Mouse (Mus musculus): ENCODE results near the gene Opn4. TPM values are rescaled to one million over a fixed set of nuclear protein-coding genes. Genes with fewer than 3 reads are reported as not detected.
A peak's percentile ranks its signal among the peaks of the same experiment; 100 is the strongest.

The Opn4 gene
- polyA plus RNA-seq, 1 experiment from 2014 or later: not detected

DNA sequence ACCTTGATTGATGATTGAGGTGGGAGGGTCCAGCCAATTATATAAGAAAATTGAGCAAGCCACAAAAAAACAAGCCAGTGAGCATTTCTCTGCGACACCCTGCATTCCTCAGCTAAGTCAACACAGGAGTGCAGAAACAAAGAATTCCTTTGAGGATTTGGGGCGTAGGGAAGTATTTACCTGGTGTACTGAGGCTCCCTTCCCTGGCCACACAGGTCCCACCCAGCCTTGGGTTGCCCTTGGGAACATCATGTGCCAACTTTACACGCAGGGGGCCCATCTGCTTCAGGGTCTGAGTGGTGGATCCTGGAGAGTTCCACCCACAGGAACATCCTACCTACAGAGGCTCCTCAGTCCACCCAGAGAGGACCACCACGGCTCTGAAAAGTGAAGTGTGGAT, 15.7 kb upstream of the Opn4 start:
- no peak overlapping the region for H3K4me2 ChIP-seq
- no peak overlapping the region for H3K27ac ChIP-seq
- peaks cover 23% of the 10 kb centered on the region for H3K27me3 ChIP-seq (replicated peaks)
- no peaks in the 10 kb centered on the region for H3K4me1 ChIP-seq
- no peak overlapping the region for H3K4me3 ChIP-seq
- H3K9ac ChIP-seq: no peak overlapping the region
- peak; percentile 31; the same call in 1 of the 2 replicates for ATAC-seq (replicated peaks)
- no peaks in the 10 kb centered on the region for H3K9me3 ChIP-seq
- WGBS: 63% methylated on average over 4 of the region's 4 CpGs
- no peaks in the 10 kb centered on the region for H3K36me3 ChIP-seq (replicated peaks)

DNA sequence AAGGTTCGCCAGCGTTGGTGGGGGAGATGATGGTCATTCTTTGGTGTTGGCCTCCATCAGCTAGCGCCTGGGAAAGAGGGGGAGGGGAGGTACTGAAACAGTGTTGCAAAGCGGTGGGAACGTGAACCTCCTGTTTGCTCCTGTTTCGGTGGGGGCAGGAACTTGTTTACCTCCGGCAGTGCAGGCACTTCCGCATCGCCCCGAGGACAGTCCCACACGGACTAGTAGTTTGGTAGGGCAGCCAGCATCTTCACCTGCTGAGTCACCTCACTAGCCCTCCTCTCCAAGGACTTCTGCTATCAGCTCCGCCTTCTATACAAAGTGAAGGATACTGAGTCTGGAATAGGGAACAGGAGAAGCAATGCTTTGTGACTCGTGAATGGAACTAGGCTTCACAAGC, 15.1 kb upstream of the Opn4 start:
- Histone ChIP-seq H3K9me3 (no peaks in the 10 kb centered on the region), H3K4me2 (peak overlapping the region; percentile 32), H3K4me3 (0 out of 2 replicates have a peak overlapping the region, but pooled peaks have one; percentile 5), H3K9ac (no peak overlapping the region), H3K4me1 (no peaks in the 10 kb centered on the region), H3K36me3 (replicated peaks) (no peaks in the 10 kb centered on the region), H3K27ac (no peak overlapping the region), H3K27me3 (replicated peaks) (peaks cover 23% of the 10 kb centered on the region)
- ATAC-seq (replicated peaks): no peak
- 3% methylated on average over 13 of the region's 13 CpGs for WGBS

DNA sequence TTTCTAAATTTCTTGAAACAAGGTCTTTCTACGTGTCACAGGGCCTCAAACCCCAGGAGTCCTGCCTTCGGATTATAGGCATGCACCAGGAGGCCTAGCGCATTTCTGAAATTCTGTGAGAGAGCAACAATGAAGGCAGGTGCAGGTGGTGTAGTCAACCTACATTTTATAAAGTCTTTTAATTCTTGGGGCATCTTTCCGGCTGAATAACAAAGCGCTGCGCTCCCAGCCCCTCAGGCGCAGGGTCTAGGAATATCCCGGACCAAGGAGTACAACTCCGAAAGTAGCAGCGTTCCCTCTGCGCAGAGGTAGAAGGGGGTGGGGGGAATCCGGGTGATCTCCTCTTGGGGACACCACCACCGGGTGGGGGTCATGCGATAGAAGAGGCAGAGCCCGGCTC, 14.6 kb upstream of the Opn4 start:
- peak overlapping the region; percentile 32 for H3K4me2 ChIP-seq
- H3K9ac ChIP-seq: no peak overlapping the region
- 0 out of 2 replicates have a peak overlapping the region, but pooled peaks have one; percentile 5 for H3K4me3 ChIP-seq
- H3K27me3 ChIP-seq (replicated peaks): peaks cover 23% of the 10 kb centered on the region
- no peak for ATAC-seq (replicated peaks)
- 9% methylated on average over 15 of the region's 15 CpGs for WGBS
- no peaks in the 10 kb centered on the region for H3K4me1 ChIP-seq
- H3K9me3 ChIP-seq: no peaks in the 10 kb centered on the region
- no peak overlapping the region for H3K27ac ChIP-seq
- no peaks in the 10 kb centered on the region for H3K36me3 ChIP-seq (replicated peaks)

DNA sequence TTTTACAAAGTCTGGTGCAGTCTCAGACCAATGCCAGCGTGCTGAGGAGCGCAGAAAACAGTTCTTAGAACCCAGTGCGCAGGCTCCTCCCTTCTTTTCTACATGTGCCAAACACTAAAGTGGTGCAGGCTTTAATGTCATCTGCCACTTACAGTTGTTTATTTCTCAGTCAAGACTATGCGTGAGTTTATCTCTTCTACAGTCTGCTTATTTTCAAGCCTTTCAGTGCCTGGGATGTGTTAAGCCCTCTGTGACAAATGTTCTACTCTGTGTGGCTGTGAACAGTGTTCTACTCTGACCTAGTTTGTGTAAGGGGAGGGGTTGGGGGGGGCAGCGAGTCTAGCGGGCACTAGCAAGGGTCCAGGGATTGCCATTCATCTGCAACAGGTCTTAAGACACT, 13.6 kb upstream of the Opn4 start:
- no peak overlapping the region for H3K9ac ChIP-seq
- 64% methylated on average over 6 of the region's 6 CpGs for WGBS
- H3K9me3 ChIP-seq: no peaks in the 10 kb centered on the region
- no peak overlapping the region for H3K4me3 ChIP-seq
- H3K27ac ChIP-seq: no peak overlapping the region
- no peaks in the 10 kb centered on the region for H3K36me3 ChIP-seq (replicated peaks)
- ATAC-seq (replicated peaks): no peak
- peaks cover 23% of the 10 kb centered on the region for H3K27me3 ChIP-seq (replicated peaks)
- H3K4me1 ChIP-seq: no peaks in the 10 kb centered on the region
- H3K4me2 ChIP-seq: no peak overlapping the region

DNA sequence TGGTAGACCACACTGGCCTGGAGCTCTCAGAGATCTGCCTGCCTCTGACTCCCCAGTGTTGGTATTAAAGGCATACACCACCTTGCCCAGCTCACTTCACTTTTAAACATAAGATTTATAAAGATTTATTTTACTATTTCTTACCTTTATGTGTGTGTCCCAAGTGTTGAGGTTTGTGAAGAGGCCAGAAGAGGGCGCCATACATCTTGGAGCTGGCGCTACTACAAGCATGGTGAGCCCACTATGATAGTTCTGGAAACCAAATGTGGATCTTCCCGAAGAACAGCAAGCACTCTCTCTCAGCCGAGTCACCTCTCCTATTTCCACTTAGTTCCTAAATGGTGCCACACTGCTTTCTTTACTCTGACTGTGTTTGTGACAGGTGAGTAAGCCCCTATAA, 12.3 kb upstream of the Opn4 start:
- 42% methylated on average over 4 of the region's 4 CpGs for WGBS
- no peak for ATAC-seq (replicated peaks)
- no peaks in the 10 kb centered on the region for H3K9me3 ChIP-seq
- H3K36me3 ChIP-seq (replicated peaks): no peaks in the 10 kb centered on the region
- H3K4me1 ChIP-seq: no peaks in the 10 kb centered on the region
- no peak overlapping the region for H3K9ac ChIP-seq
- no peak overlapping the region for H3K4me2 ChIP-seq
- H3K27ac ChIP-seq: no peak overlapping the region
- peaks cover 23% of the 10 kb centered on the region for H3K27me3 ChIP-seq (replicated peaks)
- H3K4me3 ChIP-seq: no peak overlapping the region

DNA sequence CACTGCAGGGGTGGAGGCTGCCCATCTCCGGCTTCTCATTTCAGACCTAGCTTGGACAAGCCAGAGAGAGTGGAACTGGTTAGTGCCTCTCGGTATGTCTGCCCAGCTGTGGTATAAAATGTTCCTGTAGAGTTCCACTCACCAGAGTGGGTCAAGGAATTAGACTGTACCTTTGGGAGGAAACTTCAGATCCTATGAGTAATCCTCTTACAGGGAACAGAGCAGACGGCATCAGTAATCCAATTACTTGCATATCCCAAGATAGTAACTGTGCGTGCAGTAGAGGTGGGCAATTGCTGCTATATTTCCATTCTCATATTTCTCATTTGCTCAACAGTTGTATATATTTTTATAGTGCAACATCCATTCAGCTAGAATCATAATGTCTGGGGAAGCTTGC, 11.6 kb upstream of the Opn4 start:
- H3K27ac ChIP-seq: no peak overlapping the region
- H3K4me3 ChIP-seq: no peak overlapping the region
- 74% methylated on average over 4 of the region's 4 CpGs for WGBS

DNA sequence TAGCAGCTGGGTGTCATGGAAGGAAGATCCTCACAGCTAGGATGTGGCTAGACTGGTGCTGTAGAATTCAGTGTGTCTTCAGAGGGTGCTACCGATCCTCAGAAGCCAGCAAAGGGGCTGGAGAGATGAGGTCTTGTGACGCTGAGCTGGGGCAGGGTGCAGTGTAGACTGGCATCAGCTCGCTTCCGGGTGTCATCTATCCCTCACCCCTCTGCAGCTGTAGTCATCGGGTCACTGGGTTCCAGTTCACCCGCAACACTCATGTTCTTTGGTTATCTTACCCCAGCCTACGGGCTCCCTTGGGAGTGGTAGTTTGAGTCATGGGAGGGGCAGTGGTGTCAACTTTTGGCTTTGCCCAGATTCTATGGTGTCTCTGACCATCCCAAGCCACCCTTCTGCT, 2.0 kb upstream of the Opn4 start:
- H3K27me3 ChIP-seq (replicated peaks): no peaks in the 10 kb centered on the region
- no peak overlapping the region for H3K4me2 ChIP-seq
- WGBS: 92% methylated on average over 7 of the region's 7 CpGs
- H3K27ac ChIP-seq: no peak overlapping the region
- H3K4me1 ChIP-seq: no peaks in the 10 kb centered on the region
- H3K9ac ChIP-seq: no peak overlapping the region
- ATAC-seq (replicated peaks): no peak
- no peak overlapping the region for H3K4me3 ChIP-seq
- H3K9me3 ChIP-seq: no peaks in the 10 kb centered on the region
- H3K36me3 ChIP-seq (replicated peaks): no peaks in the 10 kb centered on the region

More for the DNA sequence above, 11.6 kb upstream of the Opn4 start:
- Histone ChIP-seq H3K36me3 (replicated peaks) (no peaks in the 10 kb centered on the region), H3K4me2 (no peak overlapping the region), H3K4me1 (no peaks in the 10 kb centered on the region), H3K9me3 (no peaks in the 10 kb centered on the region), H3K27me3 (replicated peaks) (peaks cover 23% of the 10 kb centered on the region), H3K9ac (no peak overlapping the region)
- no peak for ATAC-seq (replicated peaks)

DNA sequence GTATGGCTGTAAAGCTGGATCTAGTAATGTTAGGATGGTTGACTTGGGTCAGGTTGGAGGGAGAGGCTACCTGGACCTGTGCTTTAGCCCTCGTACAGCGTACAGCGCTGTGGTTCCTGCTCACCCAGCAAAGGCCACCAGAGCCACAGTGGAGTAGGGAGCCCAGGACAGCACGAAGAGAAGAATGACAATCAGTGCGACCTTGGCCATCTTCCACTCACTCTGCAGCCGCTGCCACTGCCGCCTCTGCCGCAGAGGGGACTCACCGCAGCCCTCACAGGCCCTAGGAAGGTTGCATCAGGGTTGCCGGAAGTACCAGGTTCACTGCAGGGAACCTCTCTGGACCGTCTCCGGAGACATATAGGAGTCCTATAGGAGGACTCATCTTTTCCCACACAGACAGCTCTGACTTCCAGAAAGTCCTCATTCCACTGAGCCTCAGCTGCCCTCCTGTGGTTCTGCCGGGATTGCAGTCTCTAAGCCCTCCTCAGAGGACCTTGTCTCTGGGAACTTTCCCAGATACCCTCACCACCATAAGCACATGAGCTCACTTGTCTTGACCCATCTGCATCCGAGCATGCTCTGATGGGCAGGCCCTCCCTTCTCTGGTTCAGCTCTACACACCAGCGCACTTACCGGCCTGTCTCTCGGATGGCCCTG, 4.2 kb downstream of the Opn4 start:
- no peak overlapping the region for H3K4me3 ChIP-seq
- H3K27ac ChIP-seq: no peak overlapping the region
- H3K4me2 ChIP-seq: no peak overlapping the region
- 83% methylated on average over 17 of the region's 17 CpGs for WGBS
- no peak for ATAC-seq (replicated peaks)
- no peak overlapping the region for H3K9ac ChIP-seq
- H3K9me3 ChIP-seq: no peaks in the 10 kb centered on the region
- no peaks in the 10 kb centered on the region for H3K4me1 ChIP-seq
- no peaks in the 10 kb centered on the region for H3K27me3 ChIP-seq (replicated peaks)
- H3K36me3 ChIP-seq (replicated peaks): no peaks in the 10 kb centered on the region

DNA sequence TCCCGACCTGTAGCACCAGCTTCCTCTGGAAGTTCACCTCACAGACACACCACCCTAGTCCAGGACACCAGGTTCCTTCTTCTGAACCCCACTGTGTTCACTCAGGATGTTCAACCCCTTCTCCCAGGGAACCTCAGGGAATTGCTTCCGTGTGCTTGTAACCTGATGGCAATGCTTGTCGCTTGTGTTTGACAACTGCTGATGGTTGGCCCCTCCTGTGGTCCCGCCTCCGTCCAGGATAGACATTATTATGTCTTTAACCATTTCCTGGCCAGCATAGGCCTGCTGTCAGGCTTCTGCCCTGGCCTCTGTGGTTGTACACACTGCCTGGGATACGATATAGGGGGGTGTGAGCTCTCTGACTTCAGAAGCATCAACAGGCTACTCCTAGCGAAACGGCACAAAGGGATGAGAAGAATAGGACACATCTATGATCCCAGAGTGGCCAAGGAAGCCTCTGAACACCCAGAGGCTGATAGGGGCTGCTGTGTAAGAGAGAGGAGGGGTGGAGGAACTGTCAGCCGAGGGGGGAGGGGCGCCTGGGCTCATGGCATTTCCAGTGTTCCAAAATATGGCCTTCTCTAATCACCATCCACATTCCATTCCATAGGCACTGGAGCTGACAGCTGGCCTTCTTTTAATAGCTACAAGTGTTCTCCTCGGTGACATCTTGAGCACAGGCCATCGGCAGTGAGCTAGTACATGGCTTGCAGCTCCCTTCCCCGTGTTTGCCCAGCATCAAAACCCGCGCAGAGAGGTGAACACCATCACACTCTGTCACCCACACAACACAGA, 8.0 kb downstream of the Opn4 start:
- WGBS: 75% methylated on average over 15 of the region's 15 CpGs
- H3K4me1 ChIP-seq: no peaks in the 10 kb centered on the region
- ATAC-seq (replicated peaks): no peak
- H3K4me3 ChIP-seq: no peak overlapping the region
- no peaks in the 10 kb centered on the region for H3K9me3 ChIP-seq
- H3K27me3 ChIP-seq (replicated peaks): no peaks in the 10 kb centered on the region
- no peak overlapping the region for H3K9ac ChIP-seq
- no peak overlapping the region for H3K27ac ChIP-seq
- H3K4me2 ChIP-seq: no peak overlapping the region
- H3K36me3 ChIP-seq (replicated peaks): no peaks in the 10 kb centered on the region

DNA sequence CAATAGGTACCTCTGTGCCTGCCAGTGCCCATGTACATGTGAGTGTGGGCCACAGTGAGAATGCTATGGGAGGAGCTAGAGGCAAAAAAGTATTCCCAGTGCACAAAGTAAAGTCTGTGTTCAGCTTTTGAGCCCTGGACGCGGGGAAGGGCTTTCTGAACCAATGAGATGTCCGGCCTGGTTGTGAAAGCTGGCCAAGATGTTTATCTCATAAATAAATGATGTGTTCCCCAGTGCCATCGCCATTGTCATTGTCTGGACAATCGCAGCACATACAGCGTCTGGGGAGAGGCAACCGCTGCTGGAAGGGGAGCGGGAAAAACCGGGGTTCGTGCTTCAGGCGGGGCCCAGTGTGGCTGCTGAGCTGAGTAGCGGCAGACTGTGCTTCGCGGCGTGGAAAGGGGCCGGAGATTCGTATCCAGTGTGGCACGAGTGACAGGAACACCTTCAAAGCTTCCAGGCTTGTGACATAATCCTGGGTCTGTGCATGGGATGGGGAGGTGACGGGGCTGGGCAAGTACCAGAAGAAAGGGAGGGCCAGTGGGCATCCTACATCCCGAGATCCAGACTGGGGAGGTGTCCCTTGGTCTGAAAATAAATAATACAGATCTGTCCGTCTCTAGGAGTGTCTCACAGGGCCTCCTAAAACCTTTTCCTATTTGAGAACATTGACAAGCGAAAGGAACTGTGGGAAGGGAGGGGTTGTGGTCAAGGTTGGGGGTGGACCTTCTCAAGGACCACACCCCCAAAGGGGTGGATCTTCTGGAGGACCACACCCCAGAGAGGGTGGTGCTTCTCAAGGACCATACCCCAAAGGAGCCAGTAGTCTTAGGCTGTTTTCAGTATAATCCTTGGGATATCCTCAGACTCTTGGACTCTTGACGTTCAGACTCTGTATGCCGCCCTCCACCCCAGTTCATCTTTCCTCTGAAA, 8.9 kb downstream of the Opn4 start:
- no peaks in the 10 kb centered on the region for H3K36me3 ChIP-seq (replicated peaks)
- no peak overlapping the region for H3K27ac ChIP-seq
- no peaks in the 10 kb centered on the region for H3K9me3 ChIP-seq
- 0 out of 2 replicates have a peak overlapping the region, but pooled peaks have one; percentile 18 for H3K4me2 ChIP-seq
- H3K4me1 ChIP-seq: no peaks in the 10 kb centered on the region
- WGBS: 45% methylated on average over 24 of the region's 24 CpGs
- H3K27me3 ChIP-seq (replicated peaks): no peaks in the 10 kb centered on the region
- no peak overlapping the region for H3K9ac ChIP-seq
- peak; percentile 25; the same call in 1 of the 2 replicates for ATAC-seq (replicated peaks)
- no peak overlapping the region for H3K4me3 ChIP-seq

DNA sequence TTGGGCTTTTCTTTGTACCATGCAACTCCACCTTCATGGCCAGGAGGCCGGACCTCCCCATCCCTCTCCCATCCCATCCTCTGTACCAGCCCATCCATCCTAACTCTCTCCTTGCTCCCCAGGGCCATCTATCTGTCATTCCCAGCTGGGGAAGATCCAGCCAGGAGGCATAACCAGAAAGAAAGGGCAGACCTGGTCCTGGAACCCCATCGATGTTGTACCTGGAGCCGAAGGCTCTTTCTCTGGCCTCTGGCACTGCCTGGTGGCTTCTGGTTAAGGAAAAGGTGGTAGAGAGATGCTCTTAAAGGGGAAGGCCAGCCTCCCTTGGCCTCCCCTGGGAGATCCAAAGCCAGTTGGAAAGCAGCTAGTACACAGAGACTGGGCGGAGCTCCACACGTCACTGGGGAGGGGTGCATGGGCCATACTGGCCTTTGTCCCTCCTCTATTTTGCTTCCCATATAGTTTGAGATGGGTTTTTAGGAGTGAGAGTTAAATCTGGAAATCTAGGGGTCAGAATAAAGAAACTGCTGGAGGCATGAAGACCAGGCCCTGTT, 9.8 kb downstream of the Opn4 start:
- 89% methylated on average over 5 of the region's 5 CpGs for WGBS
- no peaks in the 10 kb centered on the region for H3K27me3 ChIP-seq (replicated peaks)
- ATAC-seq (replicated peaks): no peak
- H3K4me2 ChIP-seq: no peak overlapping the region
- H3K36me3 ChIP-seq (replicated peaks): no peaks in the 10 kb centered on the region
- no peaks in the 10 kb centered on the region for H3K4me1 ChIP-seq
- no peak overlapping the region for H3K27ac ChIP-seq
- H3K9ac ChIP-seq: no peak overlapping the region
- no peaks in the 10 kb centered on the region for H3K9me3 ChIP-seq
- no peak overlapping the region for H3K4me3 ChIP-seq

DNA sequence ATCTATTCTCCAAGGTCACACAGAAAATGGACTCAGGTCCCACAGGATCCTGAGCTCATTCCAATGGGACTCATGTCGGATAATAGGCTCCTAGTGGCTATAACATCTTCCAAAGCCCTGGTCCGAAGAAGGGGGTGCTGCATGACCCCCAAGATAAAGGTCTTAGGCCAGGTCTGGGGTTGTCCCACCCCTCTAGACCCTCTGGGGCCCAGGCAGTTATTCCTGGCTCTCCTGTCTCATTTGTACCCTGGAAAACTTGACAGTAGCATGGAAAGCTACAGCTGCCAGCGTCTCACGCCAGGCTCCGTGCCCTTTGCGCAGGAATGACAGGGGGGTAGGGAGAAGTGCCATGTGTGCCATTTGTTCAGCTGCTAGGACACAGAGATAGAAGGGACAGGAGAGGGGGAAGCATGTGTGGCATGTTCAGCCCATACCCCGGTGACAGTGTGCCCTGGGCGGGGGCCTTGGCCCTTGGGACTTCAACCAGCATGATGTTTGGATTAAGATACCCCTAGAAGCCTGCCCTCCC, 10.7 kb downstream of the Opn4 start:
- no peaks in the 10 kb centered on the region for H3K4me1 ChIP-seq
- no peaks in the 10 kb centered on the region for H3K9me3 ChIP-seq
- no peak for ATAC-seq (replicated peaks)
- 94% methylated on average over 8 of the region's 8 CpGs for WGBS
- no peak overlapping the region for H3K27ac ChIP-seq
- H3K4me3 ChIP-seq: no peak overlapping the region
- no peaks in the 10 kb centered on the region for H3K36me3 ChIP-seq (replicated peaks)
- H3K27me3 ChIP-seq (replicated peaks): no peaks in the 10 kb centered on the region
- no peak overlapping the region for H3K4me2 ChIP-seq
- H3K9ac ChIP-seq: no peak overlapping the region
